ENCODE assay signal across 20 mouse cellular contexts in genomic region chr9:28513905-28514304, GRCm38 (mm10).
DNase-seq lines count a peak whose midpoint lies in the region; ATAC-seq lines count a peak whose summit lies in the region.
"Had no signal": no experiment of that assay in that cellular context is flagged by ENCODE, and none has a peak within 500 bp of the region (broad histone marks: within the 10 kb centered on the region; RNA-seq: fewer than 3 reads in every experiment).

No protein-coding gene starts in this region.

- ATAC-seq in frontal cortex, adult (ENCODE audit: low TSS enrichment) = peak; percentile 68; the same call in 1 of the 2 replicates
- ATAC-seq: activated CD4-positive, CD25-positive, alpha-beta regulatory T cell, adult 4 months; CD4-positive, CD25-positive, alpha-beta regulatory T cell, adult 4 months; Patski had no signal

- peak; percentile 1 for DNase-seq in cerebellum, adult 9-11 months
- DNase-seq in cerebellum, postnatal 4 days (ENCODE audit: low spot score in 2 of 2) = no peak
- DNase-seq in frontal cortex, postnatal 25 days (ENCODE audit: low spot score in 2 of 2) = no peak
- DNase-seq in brain, adult 2 months (ENCODE audit: low read depth, low spot score) = peak; percentile 39
- DNase-seq in left cerebral cortex, postnatal 10 days (ENCODE audit: extremely low spot score in 1 of 2, low spot score in 2 of 2) = no peak
- DNase-seq: adrenal gland, adult 2 months; adrenal gland, adult 8-10 months; adrenal gland, postnatal 10 days; adrenal gland, postnatal 14 days; adrenal gland, postnatal 25 days; adrenal gland, postnatal 36 days; B cell, adult 2 months; cerebellum, adult 11 months; cerebellum, adult 11-12 months; cerebellum, adult 18-20 months; cerebellum, adult 2 months had no signal

- intact Hi-C loops in left cerebral cortex, postnatal 10 days (cut with DNase I) = no loop called here

Comparison
In these comparisons a context has a peak if more than half of its experiments do, and no peak if none do; other contexts are left out.
1. DNase-seq: peak in cerebellum, adult 9-11 months (single experiment) and brain, adult 2 months (single experiment); none in cerebellum, postnatal 4 days (0 of 2), frontal cortex, postnatal 25 days (0 of 2) and left cerebral cortex, postnatal 10 days (0 of 2).